In the genomic region with DNA sequence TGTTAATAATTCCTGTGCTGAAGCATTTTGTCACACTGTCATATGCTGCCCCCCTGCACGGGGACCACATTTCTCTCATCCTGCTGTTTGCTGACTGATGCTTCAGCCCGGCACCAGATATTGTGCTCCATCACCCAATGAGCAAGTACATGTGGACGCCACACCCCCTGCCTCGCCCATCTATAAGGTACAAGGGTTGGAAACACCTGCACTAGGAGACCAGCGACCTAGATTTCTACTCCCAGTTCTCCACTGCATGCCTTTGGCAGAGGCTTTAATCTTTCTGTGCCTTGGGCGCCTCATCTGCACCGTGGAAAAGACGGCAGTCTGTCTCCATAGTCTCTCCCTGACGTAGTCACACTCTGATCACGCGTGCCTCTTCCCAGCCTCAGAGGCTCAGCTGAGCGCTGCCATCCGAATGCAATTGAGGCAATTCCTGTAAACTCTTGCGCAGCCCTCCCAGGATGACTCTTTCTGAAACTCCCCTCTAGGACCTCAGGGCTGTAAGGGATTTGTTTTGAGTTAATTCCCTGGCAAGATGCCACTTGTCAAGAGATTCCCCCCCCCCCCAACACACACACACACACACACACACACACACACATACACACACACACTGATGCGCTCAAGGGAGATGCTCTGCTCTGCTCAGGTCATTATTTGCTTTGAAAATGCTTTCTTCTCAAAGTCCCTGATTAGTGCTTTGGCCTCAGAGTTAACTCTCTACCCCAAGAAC, we compare ENCODE assay signal across 8 mouse cellular contexts. TPM values are rescaled to one million over a fixed set of nuclear protein-coding genes. Genes with fewer than 3 reads are reported as not detected.
DNase-seq lines count a peak whose midpoint lies in the region; ATAC-seq and TF ChIP-seq lines count a peak whose summit lies in the region.

No protein-coding gene starts in this region.

- no peak overlapping the region for H3K4me2 ChIP-seq in embryonic facial prominence, embryonic 11.5 days (ENCODE audit: low read depth, low read length)
- H3K4me2 ChIP-seq in midbrain, embryonic 11.5 days, result no peak overlapping the region
- H3K4me2 ChIP-seq in forebrain, postnatal 0 days (ENCODE audit: low read depth), result 0 out of 2 replicates have a peak overlapping the region, but pooled peaks have one; percentile 4
- H3K4me2 ChIP-seq in neural tube, embryonic 12.5 days (replicated peaks), result peak overlapping the region; percentile 32; the same call in 1 of the 2 replicates

- H3K36me3 ChIP-seq in embryonic facial prominence, embryonic 11.5 days (replicated peaks; ENCODE audit: control insufficient read depth, insufficient read depth, low read depth, low read length), result no peaks in the 10 kb centered on the region
- H3K36me3 ChIP-seq in embryonic facial prominence, embryonic 10.5 days (replicated peaks), result no peaks in the 10 kb centered on the region
- no peaks in the 10 kb centered on the region for H3K36me3 ChIP-seq in midbrain, embryonic 11.5 days (ENCODE audit: control insufficient read depth, insufficient read depth, low read length)
- H3K36me3 ChIP-seq in midbrain, embryonic 10.5 days, result no peaks in the 10 kb centered on the region
- no peaks in the 10 kb centered on the region for H3K36me3 ChIP-seq in forebrain, postnatal 0 days (ENCODE audit: insufficient read depth)
- no peaks in the 10 kb centered on the region for H3K36me3 ChIP-seq in neural tube, embryonic 12.5 days

- no peak for TF ChIP-seq CTCF in forebrain, postnatal 0 days (IDR thresholded peaks at IDR 0.05; ENCODE audit: low read depth)

- ATAC-seq in embryonic facial prominence, embryonic 11.5 days (replicated peaks; ENCODE audit: insufficient number of reproducible peaks, low FRiP score, low TSS enrichment, low read depth), result 0 out of 2 replicates have a peak, but pooled peaks have one; percentile 21
- peak; percentile 25; the same call in 1 of the 2 replicates for ATAC-seq in midbrain, embryonic 11.5 days (ENCODE audit: low FRiP score)
- ATAC-seq in forebrain, postnatal 0 days, result peak; percentile 80
- ATAC-seq in neural tube, embryonic 12.5 days (ENCODE audit: low FRiP score, low read depth), result peak; percentile 61
- no peak for ATAC-seq in megakaryocyte-erythroid progenitor cell, adult 5-6 weeks (replicated peaks; ENCODE audit: low FRiP score, low TSS enrichment, poor library complexity, severe bottlenecking)

- H3K9ac ChIP-seq in embryonic facial prominence, embryonic 11.5 days (replicated peaks; ENCODE audit: low read length), result no peak overlapping the region
- H3K9ac ChIP-seq in midbrain, embryonic 11.5 days (ENCODE audit: low read length), result no peak overlapping the region
- H3K9ac ChIP-seq in forebrain, postnatal 0 days, result no peak overlapping the region
- H3K9ac ChIP-seq in neural tube, embryonic 12.5 days, result no peak overlapping the region

- H3K4me1 ChIP-seq in embryonic facial prominence, embryonic 11.5 days (ENCODE audit: control insufficient read depth, insufficient read depth, low read length), result no peaks in the 10 kb centered on the region
- H3K4me1 ChIP-seq in embryonic facial prominence, embryonic 10.5 days, result peaks cover 15% of the 10 kb centered on the region
- no peaks in the 10 kb centered on the region for H3K4me1 ChIP-seq in midbrain, embryonic 11.5 days (ENCODE audit: control insufficient read depth, insufficient read depth, low read length)
- H3K4me1 ChIP-seq in midbrain, embryonic 10.5 days, result peaks cover 18% of the 10 kb centered on the region
- H3K4me1 ChIP-seq in forebrain, postnatal 0 days (ENCODE audit: insufficient read depth), result peaks cover 10% of the 10 kb centered on the region; the same call in 1 of the 2 replicates
- peaks cover 16% of the 10 kb centered on the region for H3K4me1 ChIP-seq in neural tube, embryonic 12.5 days

- no peak overlapping the region for H3K4me3 ChIP-seq in embryonic facial prominence, embryonic 11.5 days (ENCODE audit: low read depth, low read length)
- H3K4me3 ChIP-seq in embryonic facial prominence, embryonic 10.5 days, result no peak overlapping the region
- no peak overlapping the region for H3K4me3 ChIP-seq in midbrain, embryonic 11.5 days (ENCODE audit: low read depth, low read length)
- no peak overlapping the region for H3K4me3 ChIP-seq in midbrain, embryonic 10.5 days
- H3K4me3 ChIP-seq in forebrain, postnatal 0 days (ENCODE audit: low read depth, low read length), result no peak overlapping the region
- H3K4me3 ChIP-seq in neural tube, embryonic 12.5 days, result no peak overlapping the region

- WGBS in embryonic facial prominence, embryonic 11.5 days, result 75% methylated on average over 15 of the region's 15 CpGs
- WGBS in embryonic facial prominence, embryonic 10.5 days, result 76% methylated on average over 15 of the region's 15 CpGs
- WGBS in midbrain, embryonic 11.5 days, result 81% methylated on average over 15 of the region's 15 CpGs
- WGBS in midbrain, embryonic 10.5 days, result 82% methylated on average over 15 of the region's 15 CpGs
- 43% methylated on average over 15 of the region's 15 CpGs for WGBS in forebrain, postnatal 0 days
- 70% methylated on average over 15 of the region's 15 CpGs for WGBS in neural tube, embryonic 12.5 days

- H3K27me3 ChIP-seq in embryonic facial prominence, embryonic 11.5 days (ENCODE audit: control insufficient read depth, insufficient read depth, low read length), result no peaks in the 10 kb centered on the region
- H3K27me3 ChIP-seq in embryonic facial prominence, embryonic 10.5 days (replicated peaks; ENCODE audit: low read depth, poor library complexity, severe bottlenecking), result no peaks in the 10 kb centered on the region
- H3K27me3 ChIP-seq in midbrain, embryonic 11.5 days (ENCODE audit: control insufficient read depth, insufficient read depth, low read length), result no peaks in the 10 kb centered on the region
- H3K27me3 ChIP-seq in midbrain, embryonic 10.5 days (ENCODE audit: low read depth, poor library complexity, severe bottlenecking), result no peaks in the 10 kb centered on the region
- H3K27me3 ChIP-seq in forebrain, postnatal 0 days (ENCODE audit: insufficient read depth, low read length), result no peaks in the 10 kb centered on the region
- H3K27me3 ChIP-seq in neural tube, embryonic 12.5 days (replicated peaks), result no peaks in the 10 kb centered on the region

- no peak overlapping the region for H3K27ac ChIP-seq in embryonic facial prominence, embryonic 11.5 days (replicated peaks; ENCODE audit: low read depth, low read length)
- H3K27ac ChIP-seq in embryonic facial prominence, embryonic 10.5 days (replicated peaks), result no peak overlapping the region
- no peak overlapping the region for H3K27ac ChIP-seq in midbrain, embryonic 11.5 days (ENCODE audit: low read depth, low read length)
- no peak overlapping the region for H3K27ac ChIP-seq in midbrain, embryonic 10.5 days (replicated peaks)
- H3K27ac ChIP-seq in forebrain, postnatal 0 days (ENCODE audit: low read depth, low read length), result peak overlapping the region; percentile 60; the same call in 1 of the 2 replicates
- peak overlapping the region; percentile 32; the same call in 1 of the 2 replicates for H3K27ac ChIP-seq in neural tube, embryonic 12.5 days

- no peak for DNase-seq in embryonic facial prominence, embryonic 11.5 days (ENCODE audit: low spot score)
- no peak for DNase-seq in embryonic facial prominence, embryonic 10.5 days (ENCODE audit: low spot score)
- DNase-seq in midbrain, embryonic 11.5 days (ENCODE audit: low spot score, missing footprints), result no peak
- DNase-seq in midbrain, embryonic 10.5 days (ENCODE audit: low spot score), result no peak
- peak; percentile 57 for DNase-seq in forebrain, postnatal 0 days
- no peak for DNase-seq in ovary, postnatal 14 days (ENCODE audit: low spot score)

- no peaks in the 10 kb centered on the region for H3K9me3 ChIP-seq in embryonic facial prominence, embryonic 11.5 days (replicated peaks; ENCODE audit: control insufficient read depth, low read length)
- no peaks in the 10 kb centered on the region for H3K9me3 ChIP-seq in embryonic facial prominence, embryonic 10.5 days
- no peaks in the 10 kb centered on the region for H3K9me3 ChIP-seq in midbrain, embryonic 11.5 days (ENCODE audit: control insufficient read depth, low read length)
- H3K9me3 ChIP-seq in midbrain, embryonic 10.5 days (replicated peaks), result no peaks in the 10 kb centered on the region
- no peaks in the 10 kb centered on the region for H3K9me3 ChIP-seq in forebrain, postnatal 0 days (ENCODE audit: low read length)
- no peaks in the 10 kb centered on the region for H3K9me3 ChIP-seq in neural tube, embryonic 12.5 days

RNA-seq across cellular contexts. Expression of a gene that starts 43.1 kb away (rescaled TPM):
- 770 and 873 TPM in 2 replicates for polyA plus RNA-seq in embryonic facial prominence, embryonic 11.5 days (2014; fragmentation: Nextera tagmentation; extraction: Ambion mirVana)
- 772 and 811 TPM in 2 replicates for polyA plus RNA-seq in embryonic facial prominence, embryonic 10.5 days (2016; fragmentation: Nextera tagmentation; extraction: Ambion mirVana)
- polyA plus RNA-seq in midbrain, embryonic 11.5 days (2014; fragmentation: Nextera tagmentation; extraction: Ambion mirVana), result 798 and 807 TPM in 2 replicates
- polyA plus RNA-seq in midbrain, embryonic 10.5 days (2016; fragmentation: Nextera tagmentation; extraction: Ambion mirVana), result 721 and 804 TPM in 2 replicates
- 187 TPM in 2 replicates for total RNA-seq in forebrain, postnatal 0 days (2014; rRNA removed)
- 618 and 740 TPM in 2 replicates for polyA plus RNA-seq in forebrain, postnatal 0 days (2015; fragmentation: Nextera tagmentation; extraction: Ambion mirVana)
- polyA plus RNA-seq in neural tube, embryonic 12.5 days (2016; fragmentation: Nextera tagmentation; extraction: Ambion mirVana), result 680 and 689 TPM in 2 replicates
- total RNA-seq in megakaryocyte-erythroid progenitor cell, adult 5-6 weeks (2014; fragmentation: Nextera tagmentation), result 341 and 370 TPM in 2 replicates
- 614 and 656 TPM in 2 replicates for total RNA-seq in megakaryocyte-erythroid progenitor cell, adult 5-6 weeks (2017)

Comparison
In these comparisons a context has a peak if more than half of its experiments do, and no peak if none do; other contexts are left out.
1. H3K27ac ChIP-seq: peak in forebrain, postnatal 0 days (single experiment) and neural tube, embryonic 12.5 days (single experiment); none in embryonic facial prominence, embryonic 11.5 days (single experiment), embryonic facial prominence, embryonic 10.5 days (single experiment), midbrain, embryonic 11.5 days (single experiment) and midbrain, embryonic 10.5 days (single experiment).
2. H3K4me2 ChIP-seq: peak in forebrain, postnatal 0 days (single experiment) and neural tube, embryonic 12.5 days (single experiment); none in embryonic facial prominence, embryonic 11.5 days (single experiment) and midbrain, embryonic 11.5 days (single experiment).